Mouse (Mus musculus) spleen, adult 2 months (tissue): ENCODE measurements around the gene Naaladl2.

Experiments used
- CTCF ChIP-seq: fragments of 200-500 bp; IDR thresholded peaks from 2 replicates; pipeline ENCODE4 v1.5.1; 2011; ENCODE audit warnings: mild to moderate bottlenecking, inconsistent platforms; ENCODE audit not compliant: insufficient read depth, insufficient read length, insufficient replicate concordance; ENCODE audit errors: extremely low read depth
- POLR2A ChIP-seq: fragments of 200-500 bp; IDR thresholded peaks from 2 replicates; pipeline ENCODE4 v1.6.1; 2011; ENCODE audit warnings: low read depth, low read length, inconsistent platforms

- TF ChIP-seq CTCF (no peak), POLR2A (no peak)
Measured at GRCm38 (mm10) chr3:24705778-24706423, 438.2 kb downstream of the Naaladl2 start.
